Mouse (Mus musculus) spleen, adult 12 weeks (tissue): ENCODE measurements around the gene Tmem121b.

ENCODE experiments used
- DNase-seq: peaks from one replicate; pipeline ENCODE4 v3.0.0; 2022; ENCODE audit warnings: low spot score

The Tmem121b gene

GRCm38 (mm10) chr6:120493374-120494181, at the start of gene Tmem121b:
Tmem121b (minus strand) TSS chr6:120493807.
- DNase-seq, result no peak

- no peak for DNase-seq
Measured at GRCm38 (mm10) chr6:120542061-120542460, 48.5 kb upstream of the Tmem121b start.

- no peak for DNase-seq
Measured at GRCm38 (mm10) chr6:120541386-120541785, 47.8 kb upstream of the Tmem121b start.

GRCm38 (mm10) chr6:120539781-120540231, 46.2 kb upstream of the Tmem121b start:
- no peak for DNase-seq

GRCm38 (mm10) chr6:120539132-120539759, 45.6 kb upstream of the Tmem121b start:
- DNase-seq, result peak; percentile 69

- no peak for DNase-seq
Measured at GRCm38 (mm10) chr6:120536337-120536736, 42.7 kb upstream of the Tmem121b start.

- no peak for DNase-seq
Measured at GRCm38 (mm10) chr6:120532594-120532993, 39.0 kb upstream of the Tmem121b start.

- peak; percentile 86 for DNase-seq
Measured at GRCm38 (mm10) chr6:120531020-120531965, 37.7 kb upstream of the Tmem121b start, which contains the start of gene Hdhd5. Hdhd5 (minus strand) TSS chr6:120531319.

GRCm38 (mm10) chr6:120529123-120529522, 35.5 kb upstream of the Tmem121b start:
- no peak for DNase-seq

GRCm38 (mm10) chr6:120524796-120525195, 31.2 kb upstream of the Tmem121b start:
- DNase-seq, result no peak

- no peak for DNase-seq
Measured at GRCm38 (mm10) chr6:120519647-120520046, 26.0 kb upstream of the Tmem121b start.

- DNase-seq, result no peak
Measured at GRCm38 (mm10) chr6:120517311-120517710, 23.7 kb upstream of the Tmem121b start.

GRCm38 (mm10) chr6:120516879-120517278, 23.3 kb upstream of the Tmem121b start:
- no peak for DNase-seq

GRCm38 (mm10) chr6:120516422-120516821, 22.8 kb upstream of the Tmem121b start:
- no peak for DNase-seq

GRCm38 (mm10) chr6:120511212-120511611, 17.6 kb upstream of the Tmem121b start:
- no peak for DNase-seq

GRCm38 (mm10) chr6:120510425-120510824, 16.8 kb upstream of the Tmem121b start:
- DNase-seq, result no peak

- DNase-seq, result no peak
Measured at GRCm38 (mm10) chr6:120509975-120510374, 16.4 kb upstream of the Tmem121b start.

GRCm38 (mm10) chr6:120508645-120509044, 15.0 kb upstream of the Tmem121b start:
- DNase-seq, result no peak

- DNase-seq, result no peak
Measured at GRCm38 (mm10) chr6:120505531-120505930, 11.9 kb upstream of the Tmem121b start.

- DNase-seq, result no peak
Measured at GRCm38 (mm10) chr6:120504051-120504450, 10.4 kb upstream of the Tmem121b start.

- no peak for DNase-seq
Measured at GRCm38 (mm10) chr6:120496544-120496943, 2.9 kb upstream of the Tmem121b start.
